Mouse (Mus musculus): ENCODE results near the gene Cldn1.

Cldn1 gene

DNA sequence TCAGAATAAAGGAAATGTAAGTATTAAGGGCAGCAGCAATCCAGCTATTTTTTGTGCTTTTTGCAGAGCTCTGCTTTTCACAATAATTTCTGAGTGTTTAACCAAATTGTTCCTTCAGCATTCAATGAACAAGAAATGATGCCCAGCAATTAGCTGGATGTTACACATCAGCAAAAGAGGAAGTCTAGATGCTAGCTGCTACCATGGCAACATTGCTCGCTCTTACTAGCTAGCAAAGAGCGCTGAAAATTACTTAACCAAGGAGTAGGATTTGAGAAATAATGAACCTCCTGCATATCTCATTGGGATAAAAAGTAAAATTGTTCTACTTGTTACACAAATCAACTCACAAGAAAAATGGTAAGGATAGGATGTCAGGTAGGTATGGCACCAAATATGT is 62.2 kb downstream of the Cldn1 start:
- ATAC-seq (ENCODE audit: insufficient number of reproducible peaks, low FRiP score, low TSS enrichment), result no peak
